Mouse (Mus musculus) large intestine, adult 2 months (tissue): ENCODE results near the gene Gm13278. TPM values are rescaled to one million over a fixed set of nuclear protein-coding genes. Genes with fewer than 3 reads are reported as not detected.
"Not testable (repeated sequence)": the region's sequence is repeated elsewhere in the genome, so short reads cannot be mapped to it uniquely, and the experiment has no call there.

Source experiments
- DNase-seq: peaks from one replicate; pipeline ENCODE4 v3.0.0-alpha.2; 2012; ENCODE audit warnings: low read depth, low spot score
- WGBS: fragments of 180-500 bp; shearing (Covaris S2); methylation state at CpG from one replicate; pipeline ENCODE4 v1.1.7; 2018; 5-methylcytosine and 5-hydroxymethylcytosine counted together
- polyA plus RNA-seq: library from polyadenylated mRNA; depleted of rRNA; stranded (reverse); fragments of >200 nt; gene quantifications from 2 replicates; pipeline ENCODE4 v1.2.3, GENCODE M21; 2012

Gene Gm13278
- polyA plus RNA-seq, 1 experiment = not detected

DNA sequence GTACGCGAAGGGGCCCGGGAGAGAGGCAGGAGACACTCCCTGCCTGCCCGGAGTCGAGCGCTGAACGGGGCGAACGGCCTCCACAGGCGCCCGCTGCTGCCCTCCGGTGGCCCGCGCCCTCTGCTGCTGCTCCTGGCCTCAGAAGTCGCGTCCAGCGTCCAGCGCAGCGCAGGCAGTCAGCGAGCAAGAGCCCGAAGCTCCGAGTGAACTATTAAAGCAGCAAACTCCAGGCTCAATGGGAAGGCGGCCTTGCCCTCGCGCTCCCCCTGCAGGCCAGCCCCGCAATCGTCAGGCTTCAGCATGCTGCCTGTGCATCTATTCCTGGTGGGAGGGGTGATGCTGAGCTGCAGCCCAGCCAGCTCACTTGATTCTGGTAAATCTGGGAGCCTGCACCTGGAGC, 5.9 kb upstream of the Gm13278 start, which contains the start of gene Gm13276:
Gene Gm13276, plus strand, starts transcription at position 301 of the 400 bp plus-strand sequence.
- not testable (repeated sequence) for DNase-seq
- WGBS = no CpG with 5 or more reads among the region's 27 CpGs

DNA sequence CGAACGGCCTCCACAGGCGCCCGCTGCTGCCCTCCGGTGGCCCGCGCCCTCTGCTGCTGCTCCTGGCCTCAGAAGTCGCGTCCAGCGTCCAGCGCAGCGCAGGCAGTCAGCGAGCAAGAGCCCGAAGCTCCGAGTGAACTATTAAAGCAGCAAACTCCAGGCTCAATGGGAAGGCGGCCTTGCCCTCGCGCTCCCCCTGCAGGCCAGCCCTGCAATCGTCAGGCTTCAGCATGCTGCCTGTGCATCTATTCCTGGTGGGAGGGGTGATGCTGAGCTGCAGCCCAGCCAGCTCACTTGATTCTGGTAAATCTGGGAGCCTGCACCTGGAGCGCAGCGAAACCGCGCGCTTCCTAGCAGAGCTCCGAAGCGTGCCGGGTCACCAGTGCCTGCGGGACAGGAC, 2.9 kb upstream of the Gm13278 start, which contains the start of gene Gm13277:
Gene Gm13277, plus strand, starts transcription at position 231 of the 400 bp plus-strand sequence.
- DNase-seq = not testable (repeated sequence)
- 0% methylated on average over 4 of the region's 28 CpGs for WGBS

DNA sequence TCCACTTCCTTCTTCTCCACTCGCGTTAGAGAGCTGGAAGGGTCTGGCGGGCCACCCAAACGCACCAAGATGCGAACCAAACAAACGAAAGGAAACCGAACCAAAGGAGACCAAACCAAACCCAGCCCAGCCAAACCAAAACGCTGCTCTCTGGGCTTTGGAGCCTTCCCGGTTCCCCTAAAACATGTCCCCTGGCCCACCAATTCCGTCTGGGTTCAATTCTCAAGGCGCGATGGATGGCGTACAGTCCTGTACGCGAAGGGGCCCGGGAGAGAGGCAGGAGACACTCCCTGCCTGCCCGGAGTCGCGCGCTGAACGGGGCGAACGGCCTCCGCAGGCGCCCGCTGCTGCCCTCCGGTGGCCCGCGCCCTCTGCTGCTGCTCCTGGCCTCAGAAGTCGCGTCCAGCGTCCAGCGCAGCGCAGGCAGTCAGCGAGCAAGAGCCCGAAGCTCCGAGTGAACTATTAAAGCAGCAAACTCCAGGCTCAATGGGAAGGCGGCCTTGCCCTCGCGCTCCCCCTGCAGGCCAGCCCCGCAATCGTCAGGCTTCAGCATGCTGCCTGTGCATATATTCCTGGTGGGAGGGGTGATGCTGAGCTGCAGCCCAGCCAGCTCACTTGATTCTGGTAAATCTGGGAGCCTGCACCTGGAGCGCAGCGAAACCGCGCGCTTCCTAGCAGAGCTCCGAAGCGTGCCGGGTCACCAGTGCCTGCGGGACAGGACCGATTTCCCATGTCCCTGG, 2.8 kb downstream of the Gm13278 start, which contains the start of gene Gm13275:
Gene Gm13275, plus strand, starts transcription at position 552 of the 740 bp plus-strand sequence.
- DNase-seq = not testable (repeated sequence)
- under 1% methylated on average over 15 of the region's 52 CpGs for WGBS

DNA sequence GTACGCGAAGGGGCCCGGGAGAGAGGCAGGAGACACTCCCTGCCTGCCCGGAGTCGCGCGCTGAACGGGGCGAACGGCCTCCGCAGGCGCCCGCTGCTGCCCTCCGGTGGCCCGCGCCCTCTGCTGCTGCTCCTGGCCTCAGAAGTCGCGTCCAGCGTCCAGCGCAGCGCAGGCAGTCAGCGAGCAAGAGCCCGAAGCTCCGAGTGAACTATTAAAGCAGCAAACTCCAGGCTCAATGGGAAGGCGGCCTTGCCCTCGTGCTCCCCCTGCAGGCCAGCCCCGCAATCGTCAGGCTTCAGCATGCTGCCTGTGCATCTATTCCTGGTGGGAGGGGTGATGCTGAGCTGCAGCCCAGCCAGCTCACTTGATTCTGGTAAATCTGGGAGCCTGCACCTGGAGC, 5.7 kb downstream of the Gm13278 start, which contains the start of gene Gm13279:
Gene Gm13279, plus strand, starts transcription at position 301 of the 400 bp plus-strand sequence.
- WGBS = no CpG with 5 or more reads among the region's 28 CpGs
- DNase-seq = not testable (repeated sequence)

GRCm38 (mm10) chr4:88799365-88799764, 8.0 kb downstream of the Gm13278 start, which contains the start of gene Gm13285:
Gm13285 (plus strand) TSS chr4:88799665.
- 16% methylated on average over 6 of the region's 7 CpGs for WGBS
- DNase-seq = not testable (repeated sequence)

DNA sequence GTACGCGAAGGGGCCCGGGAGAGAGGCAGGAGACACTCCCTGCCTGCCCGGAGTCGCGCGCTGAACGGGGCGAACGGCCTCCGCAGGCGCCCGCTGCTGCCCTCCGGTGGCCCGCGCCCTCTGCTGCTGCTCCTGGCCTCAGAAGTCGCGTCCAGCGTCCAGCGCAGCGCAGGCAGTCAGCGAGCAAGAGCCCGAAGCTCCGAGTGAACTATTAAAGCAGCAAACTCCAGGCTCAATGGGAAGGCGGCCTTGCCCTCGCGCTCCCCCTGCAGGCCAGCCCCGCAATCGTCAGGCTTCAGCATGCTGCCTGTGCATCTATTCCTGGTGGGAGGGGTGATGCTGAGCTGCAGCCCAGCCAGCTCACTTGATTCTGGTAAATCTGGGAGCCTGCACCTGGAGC, 11.6 kb downstream of the Gm13278 start, which contains the start of gene Gm13287:
Gene Gm13287, plus strand, starts transcription at position 301 of the 400 bp plus-strand sequence.
- not testable (repeated sequence) for DNase-seq
- no CpG with 5 or more reads among the region's 29 CpGs for WGBS

GRCm38 (mm10) chr4:88805231-88805630, 13.9 kb downstream of the Gm13278 start, which contains the start of gene Gm13288:
Gm13288 (plus strand) TSS chr4:88805531.
- DNase-seq = not testable (repeated sequence)
- WGBS = no CpG with 5 or more reads among the region's 8 CpGs

DNA sequence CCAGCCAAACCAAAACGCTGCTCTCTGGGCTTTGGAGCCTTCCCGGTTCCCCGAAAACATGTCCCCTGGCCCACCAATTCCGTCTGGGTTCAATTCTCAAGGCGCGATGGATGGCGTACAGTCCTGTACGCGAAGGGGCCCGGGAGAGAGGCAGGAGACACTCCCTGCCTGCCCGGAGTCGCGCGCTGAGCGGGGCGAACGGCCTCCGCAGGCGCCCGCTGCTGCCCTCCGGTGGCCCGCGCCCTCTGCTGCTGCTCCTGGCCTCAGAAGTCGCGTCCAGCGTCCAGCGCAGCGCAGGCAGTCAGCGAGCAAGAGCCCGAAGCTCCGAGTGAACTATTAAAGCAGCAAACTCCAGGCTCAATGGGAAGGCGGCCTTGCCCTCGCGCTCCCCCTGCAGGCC, 14.4 kb downstream of the Gm13278 start:
- DNase-seq = not testable (repeated sequence)
- under 1% methylated on average over 13 of the region's 34 CpGs for WGBS

DNA sequence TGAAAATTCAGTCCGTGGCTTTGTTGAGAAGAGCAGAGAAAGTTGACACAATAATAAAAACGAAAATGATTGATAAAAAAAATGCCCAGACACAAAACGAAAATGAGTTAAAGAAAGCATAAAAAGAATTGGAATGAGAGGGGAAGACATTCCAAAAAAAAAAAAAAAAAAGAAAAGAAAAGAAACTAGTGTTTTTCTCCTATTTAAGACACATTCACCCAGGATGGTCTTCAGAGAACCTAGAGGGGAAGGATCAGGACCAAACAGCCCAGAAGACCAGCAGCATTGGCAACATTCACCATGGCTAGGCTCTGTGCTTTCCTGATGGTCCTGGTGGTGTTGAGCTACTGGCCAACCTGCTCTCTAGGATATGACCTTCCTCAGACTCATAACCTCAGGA, 24.6 kb downstream of the Gm13278 start, which contains the start of gene Ifna7:
Gene Ifna7, plus strand, starts transcription at position 301 of the 400 bp plus-strand sequence.
- 58% methylated on average over 3 of the region's 3 CpGs for WGBS
- DNase-seq = no peak

DNA sequence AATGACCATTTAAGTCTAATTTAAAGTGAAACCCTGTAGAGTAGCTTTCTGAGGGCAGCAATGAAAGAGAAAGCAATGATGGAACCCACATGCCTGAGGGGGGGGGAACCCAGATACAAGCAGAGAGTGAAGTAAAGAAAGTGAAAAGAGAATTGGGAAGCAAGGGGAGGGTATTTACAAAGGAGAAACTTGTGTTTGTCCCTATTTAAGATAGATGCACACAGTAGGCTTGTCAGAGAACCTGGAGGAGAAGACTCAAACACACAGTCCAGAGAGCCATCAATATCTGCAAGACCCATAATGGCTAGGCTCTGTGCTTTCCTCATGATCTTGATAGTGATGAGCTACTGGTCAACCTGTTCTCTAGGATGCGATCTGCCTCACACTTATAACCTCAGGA, 28.3 kb downstream of the Gm13278 start, which contains the start of gene Ifna11:
Gene Ifna11, plus strand, starts transcription at position 301 of the 400 bp plus-strand sequence.
- DNase-seq = no peak
- WGBS = 84% methylated on average over 1 of the region's 1 CpGs

GRCm38 (mm10) chr4:88822995-88823394, 31.6 kb downstream of the Gm13278 start:
- WGBS = 30% methylated on average over 4 of the region's 4 CpGs
- no peak for DNase-seq

DNA sequence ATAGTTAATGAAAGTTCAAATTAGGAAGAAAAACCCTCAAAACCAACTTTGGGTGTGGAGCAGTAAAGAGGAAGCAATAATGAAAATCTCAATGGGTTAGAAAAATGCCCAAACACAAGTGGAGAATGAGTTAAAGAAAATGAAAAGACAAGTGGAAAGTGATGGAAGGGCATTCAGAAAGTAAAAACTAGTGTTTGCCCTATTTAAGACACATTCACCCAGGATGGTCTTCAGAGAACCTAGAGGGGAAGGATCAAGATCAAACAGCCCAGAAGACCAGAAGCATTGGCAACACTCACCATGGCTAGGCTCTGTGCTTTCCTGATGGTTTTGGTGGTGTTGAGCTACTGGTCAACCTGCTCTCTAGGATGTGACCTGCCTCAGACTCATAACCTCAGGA, 35.8 kb downstream of the Gm13278 start, which contains the start of gene Ifna6:
Gene Ifna6, plus strand, starts transcription at position 301 of the 400 bp plus-strand sequence.
- DNase-seq = not testable (repeated sequence)

GRCm38 (mm10) chr4:88830523-88830922, 39.2 kb downstream of the Gm13278 start:
- 41% methylated on average over 4 of the region's 4 CpGs for WGBS
- no peak for DNase-seq

GRCm38 (mm10) chr4:88835225-88835624, 43.9 kb downstream of the Gm13278 start, which contains the start of gene Ifna5:
Ifna5 (plus strand) TSS chr4:88835525.
- 74% methylated on average over 1 of the region's 1 CpGs for WGBS
- not testable (repeated sequence) for DNase-seq

DNA sequence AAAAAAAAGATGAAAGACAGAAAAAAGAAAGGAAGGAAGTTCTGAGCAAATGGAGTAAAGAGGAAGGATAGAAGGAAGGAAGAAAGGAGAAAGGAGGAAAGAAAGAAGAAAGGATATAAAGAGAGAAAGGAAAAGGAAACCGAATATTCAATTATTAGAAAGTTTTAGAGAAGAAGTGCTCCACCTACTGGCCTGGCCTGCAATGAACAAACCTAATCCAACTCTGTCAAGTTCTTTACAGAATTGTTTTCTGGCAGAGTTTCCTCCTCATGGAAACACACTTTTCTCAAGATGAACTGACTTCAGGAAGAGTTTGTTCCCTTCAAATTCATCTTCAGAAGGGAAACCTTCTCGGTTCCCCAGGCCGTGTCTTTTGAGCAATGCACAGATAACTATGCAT, 47.5 kb downstream of the Gm13278 start:
- no peak for DNase-seq
- 36% methylated on average over 3 of the region's 3 CpGs for WGBS

DNA sequence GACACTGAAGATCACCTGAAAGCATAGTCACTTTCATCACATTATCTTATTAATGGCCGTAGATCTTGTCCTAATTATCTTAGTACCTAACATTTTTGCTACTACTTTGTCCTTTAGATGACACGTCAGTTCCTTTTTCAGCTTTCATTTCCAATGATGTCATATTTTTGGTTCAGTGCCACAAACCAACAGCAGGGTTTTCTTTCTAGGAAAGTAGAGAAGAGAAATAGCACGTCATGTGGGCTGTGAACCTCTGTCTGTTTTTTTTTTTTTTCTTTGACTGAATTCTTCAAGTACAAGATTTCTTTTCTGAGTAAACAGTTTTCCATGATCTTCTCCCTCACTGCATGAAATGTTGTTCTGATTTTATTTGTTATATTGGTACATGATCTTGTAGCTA, 48.7 kb downstream of the Gm13278 start:
- WGBS = 49% methylated on average over 3 of the region's 3 CpGs
- DNase-seq = no peak

- WGBS = 52% methylated on average over 2 of the region's 2 CpGs
- no peak for DNase-seq
These were observed 50.1 kb downstream of the Gm13278 start, which contains the start of gene Ifna4 for GRCm38 (mm10) chr4:88841438-88841911. Ifna4 (plus strand) TSS chr4:88841861.
